Mouse (Mus musculus): ENCODE data around the gene Nup160.

GRCm38 (mm10) chr2:90746538-90746865, 69.5 kb downstream of the Nup160 start:
- TF ChIP-seq CTCF (IDR thresholded peaks at IDR 0.05; ENCODE audit: low read depth) (no peak), EP300 (IDR thresholded peaks at IDR 0.05; ENCODE audit: low read depth) (no peak)
